Mouse (Mus musculus): ENCODE measurements around the gene Socs7. TPM values are rescaled to one million over a fixed set of nuclear protein-coding genes. Genes with fewer than 3 reads are reported as not detected.

Gene Socs7
- total RNA-seq, 1 experiment: 14.5 TPM

GRCm38 (mm10) chr11:97373402-97373801, 11.1 kb downstream of the Socs7 start:
- H3K36me3 ChIP-seq (ENCODE audit: control insufficient read depth, insufficient read depth, low read length, poor library complexity, severe bottlenecking): peaks cover 13% of the 10 kb centered on the region; the same call in 1 of the 2 replicates
- H3K9ac ChIP-seq (ENCODE audit: insufficient read depth, low read depth, low read length, poor library complexity, severe bottlenecking): no peak overlapping the region
- H3K4me1 ChIP-seq (ENCODE audit: control insufficient read depth in 2 of 2, insufficient read depth in 2 of 2, low read length in 2 of 2, poor library complexity in 1 of 2): no peaks in the 10 kb centered on the region
- TF ChIP-seq MAFK (IDR thresholded peaks at IDR 0.05; ENCODE audit: insufficient read depth, low read depth, low read length) (no peak), ZC3H11A (IDR thresholded peaks at IDR 0.05; ENCODE audit: borderline replicate concordance, low read depth, low read length) (no peak), HCFC1 (IDR thresholded peaks at IDR 0.05; ENCODE audit: borderline replicate concordance, insufficient read depth, low read length) (no peak), CHD2 (IDR thresholded peaks at IDR 0.05; ENCODE audit: low read depth, low read length) (no peak), ZNF384 (IDR thresholded peaks at IDR 0.05; ENCODE audit: low read depth, low read length) (no peak)
- no peak overlapping the region for H3K4me3 ChIP-seq (ENCODE audit: insufficient read depth in 1 of 2, low read depth in 1 of 2, low read length in 2 of 2, poor library complexity in 1 of 2, severe bottlenecking in 1 of 2)
- H3K9me3 ChIP-seq (ENCODE audit: control insufficient read depth, insufficient read depth, low read depth, low read length): no peaks in the 10 kb centered on the region
- DNase-seq (ENCODE audit: low read depth, low spot score): no peak
- in situ Hi-C loops (cut with MboI; ENCODE audit: low sequenced_read_pairs in 2 of 2, unreplicated experiment in 2 of 2): no loop called here
- H3K27ac ChIP-seq (ENCODE audit: insufficient read depth, low read depth, low read length, poor library complexity, severe bottlenecking): no peak overlapping the region

DNA sequence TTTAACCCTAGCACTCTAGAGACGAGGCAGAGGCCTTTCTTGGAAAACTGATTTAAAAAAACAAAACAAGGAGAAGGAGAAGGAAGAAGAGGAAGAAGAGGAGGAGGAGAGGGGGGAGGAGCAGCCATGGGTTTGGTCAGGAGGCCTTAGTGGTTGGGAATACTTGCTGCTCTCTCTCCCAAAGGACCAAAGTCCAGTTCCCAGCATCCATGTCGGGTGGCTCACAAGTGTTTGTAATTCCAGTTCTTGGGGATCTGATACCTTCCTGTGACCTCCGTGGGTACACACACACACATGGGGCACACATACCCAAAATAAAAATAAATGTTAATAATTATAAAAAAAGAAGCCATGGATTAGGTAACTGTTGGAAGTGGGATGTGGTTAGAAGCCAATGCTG, 17.7 kb downstream of the Socs7 start:
- H3K4me3 ChIP-seq (ENCODE audit: insufficient read depth in 1 of 2, low read depth in 1 of 2, low read length in 2 of 2, poor library complexity in 1 of 2, severe bottlenecking in 1 of 2): no peak overlapping the region
- in situ Hi-C loops (cut with MboI; ENCODE audit: low sequenced_read_pairs in 2 of 2, unreplicated experiment in 2 of 2): no loop called here
- peaks cover 21% of the 10 kb centered on the region for H3K36me3 ChIP-seq (ENCODE audit: control insufficient read depth, insufficient read depth, low read length, poor library complexity, severe bottlenecking)
- no peak overlapping the region for H3K27ac ChIP-seq (ENCODE audit: insufficient read depth, low read depth, low read length, poor library complexity, severe bottlenecking)
- H3K9me3 ChIP-seq (ENCODE audit: control insufficient read depth, insufficient read depth, low read depth, low read length): no peaks in the 10 kb centered on the region
- no peak for DNase-seq (ENCODE audit: low read depth, low spot score)
- H3K9ac ChIP-seq (ENCODE audit: insufficient read depth, low read depth, low read length, poor library complexity, severe bottlenecking): no peak overlapping the region
- TF ChIP-seq ZC3H11A (IDR thresholded peaks at IDR 0.05; ENCODE audit: borderline replicate concordance, low read depth, low read length): no peak
- TF ChIP-seq CHD2 (IDR thresholded peaks at IDR 0.05; ENCODE audit: low read depth, low read length): no peak
- no peak for TF ChIP-seq HCFC1 (IDR thresholded peaks at IDR 0.05; ENCODE audit: borderline replicate concordance, insufficient read depth, low read length)
- no peak for TF ChIP-seq MAFK (IDR thresholded peaks at IDR 0.05; ENCODE audit: insufficient read depth, low read depth, low read length)
- TF ChIP-seq ZNF384 (IDR thresholded peaks at IDR 0.05; ENCODE audit: low read depth, low read length): no peak
- H3K4me1 ChIP-seq (ENCODE audit: control insufficient read depth in 2 of 2, insufficient read depth in 2 of 2, low read length in 2 of 2, poor library complexity in 1 of 2): no peaks in the 10 kb centered on the region

DNA sequence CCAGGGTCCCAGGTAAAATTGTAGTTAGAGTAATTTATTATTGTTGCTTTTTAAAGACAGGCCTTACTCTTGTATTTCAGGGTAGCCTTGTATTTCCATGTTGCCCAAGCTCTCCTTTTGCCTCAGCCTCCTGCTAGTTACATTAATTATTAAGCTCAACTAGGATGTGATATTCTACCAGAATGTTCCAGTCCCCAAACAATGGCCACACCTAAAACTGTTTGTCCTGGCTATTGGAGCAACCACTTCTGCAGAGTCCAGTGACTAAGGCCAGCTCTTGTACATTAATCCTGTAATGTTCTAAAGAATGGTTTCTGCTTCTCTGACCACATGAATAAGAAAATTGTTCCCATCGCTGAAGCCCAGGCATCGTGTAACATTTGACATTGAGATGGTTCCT, 20.7 kb downstream of the Socs7 start:
- H3K4me3 ChIP-seq (ENCODE audit: insufficient read depth in 1 of 2, low read depth in 1 of 2, low read length in 2 of 2, poor library complexity in 1 of 2, severe bottlenecking in 1 of 2): no peak overlapping the region
- in situ Hi-C loops (cut with MboI; ENCODE audit: low sequenced_read_pairs in 2 of 2, unreplicated experiment in 2 of 2): no loop called here
- no peak for DNase-seq (ENCODE audit: low read depth, low spot score)
- TF ChIP-seq ZC3H11A (IDR thresholded peaks at IDR 0.05; ENCODE audit: borderline replicate concordance, low read depth, low read length) (no peak), HCFC1 (IDR thresholded peaks at IDR 0.05; ENCODE audit: borderline replicate concordance, insufficient read depth, low read length) (no peak), CHD2 (IDR thresholded peaks at IDR 0.05; ENCODE audit: low read depth, low read length) (no peak), MAFK (IDR thresholded peaks at IDR 0.05; ENCODE audit: insufficient read depth, low read depth, low read length) (no peak), ZNF384 (IDR thresholded peaks at IDR 0.05; ENCODE audit: low read depth, low read length) (no peak)
- H3K27ac ChIP-seq (ENCODE audit: insufficient read depth, low read depth, low read length, poor library complexity, severe bottlenecking): no peak overlapping the region
- H3K9ac ChIP-seq (ENCODE audit: insufficient read depth, low read depth, low read length, poor library complexity, severe bottlenecking): no peak overlapping the region
- no peaks in the 10 kb centered on the region for H3K9me3 ChIP-seq (ENCODE audit: control insufficient read depth, insufficient read depth, low read depth, low read length)
- H3K36me3 ChIP-seq (ENCODE audit: control insufficient read depth, insufficient read depth, low read length, poor library complexity, severe bottlenecking): peaks cover 9% of the 10 kb centered on the region
- no peaks in the 10 kb centered on the region; a peak in 1 of 4 replicates for H3K4me1 ChIP-seq (ENCODE audit: control insufficient read depth in 2 of 2, insufficient read depth in 2 of 2, low read length in 2 of 2, poor library complexity in 1 of 2)

- H3K9me3 ChIP-seq (ENCODE audit: control insufficient read depth, insufficient read depth, low read depth, low read length): no peaks in the 10 kb centered on the region
- no peak for DNase-seq (ENCODE audit: low read depth, low spot score)
- no peak overlapping the region for H3K27ac ChIP-seq (ENCODE audit: insufficient read depth, low read depth, low read length, poor library complexity, severe bottlenecking)
- no peaks in the 10 kb centered on the region; a peak in 1 of 4 replicates for H3K4me1 ChIP-seq (ENCODE audit: control insufficient read depth in 2 of 2, insufficient read depth in 2 of 2, low read length in 2 of 2, poor library complexity in 1 of 2)
- H3K9ac ChIP-seq (ENCODE audit: insufficient read depth, low read depth, low read length, poor library complexity, severe bottlenecking): no peak overlapping the region
- TF ChIP-seq ZC3H11A (IDR thresholded peaks at IDR 0.05; ENCODE audit: borderline replicate concordance, low read depth, low read length): no peak
- no peak for TF ChIP-seq ZNF384 (IDR thresholded peaks at IDR 0.05; ENCODE audit: low read depth, low read length)
- TF ChIP-seq CHD2 (IDR thresholded peaks at IDR 0.05; ENCODE audit: low read depth, low read length): no peak
- no peak for TF ChIP-seq HCFC1 (IDR thresholded peaks at IDR 0.05; ENCODE audit: borderline replicate concordance, insufficient read depth, low read length)
- TF ChIP-seq MAFK (IDR thresholded peaks at IDR 0.05; ENCODE audit: insufficient read depth, low read depth, low read length): no peak
- in situ Hi-C loops (cut with MboI; ENCODE audit: low sequenced_read_pairs in 2 of 2, unreplicated experiment in 2 of 2): no loop called here
- peaks cover 8% of the 10 kb centered on the region for H3K36me3 ChIP-seq (ENCODE audit: control insufficient read depth, insufficient read depth, low read length, poor library complexity, severe bottlenecking)
- H3K4me3 ChIP-seq (ENCODE audit: insufficient read depth in 1 of 2, low read depth in 1 of 2, low read length in 2 of 2, poor library complexity in 1 of 2, severe bottlenecking in 1 of 2): no peak overlapping the region
Measured at GRCm38 (mm10) chr11:97383764-97384163, 21.4 kb downstream of the Socs7 start.

DNA sequence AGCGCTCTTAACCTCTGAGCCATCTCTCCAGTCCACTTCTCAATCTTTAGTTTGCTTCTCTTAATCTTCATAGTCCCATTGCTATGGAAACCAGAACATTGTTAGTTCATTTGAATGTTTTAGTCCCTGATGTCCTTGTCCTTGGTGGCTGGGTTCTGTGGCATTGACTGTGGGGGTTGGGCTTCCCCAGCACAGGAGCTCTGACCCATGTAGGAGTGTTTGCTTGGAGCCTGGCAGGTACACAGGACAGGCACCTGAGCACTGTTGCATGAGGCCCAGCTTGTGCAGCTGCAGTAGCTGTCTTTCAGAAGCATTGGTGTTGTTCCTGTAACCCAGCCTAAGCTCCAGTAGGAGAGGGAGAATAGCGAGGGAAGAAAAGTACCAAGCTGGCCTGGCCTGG, 25.5 kb downstream of the Socs7 start:
- no peak overlapping the region for H3K27ac ChIP-seq (ENCODE audit: insufficient read depth, low read depth, low read length, poor library complexity, severe bottlenecking)
- in situ Hi-C loops (cut with MboI; ENCODE audit: low sequenced_read_pairs in 2 of 2, unreplicated experiment in 2 of 2): no loop called here
- no peaks in the 10 kb centered on the region for H3K9me3 ChIP-seq (ENCODE audit: control insufficient read depth, insufficient read depth, low read depth, low read length)
- TF ChIP-seq ZNF384 (IDR thresholded peaks at IDR 0.05; ENCODE audit: low read depth, low read length): no peak
- TF ChIP-seq MAFK (IDR thresholded peaks at IDR 0.05; ENCODE audit: insufficient read depth, low read depth, low read length): no peak
- TF ChIP-seq HCFC1 (IDR thresholded peaks at IDR 0.05; ENCODE audit: borderline replicate concordance, insufficient read depth, low read length): no peak
- DNase-seq (ENCODE audit: low read depth, low spot score): no peak
- H3K9ac ChIP-seq (ENCODE audit: insufficient read depth, low read depth, low read length, poor library complexity, severe bottlenecking): no peak overlapping the region
- peaks cover 12% of the 10 kb centered on the region for H3K36me3 ChIP-seq (ENCODE audit: control insufficient read depth, insufficient read depth, low read length, poor library complexity, severe bottlenecking)
- H3K4me1 ChIP-seq (ENCODE audit: control insufficient read depth in 2 of 2, insufficient read depth in 2 of 2, low read length in 2 of 2, poor library complexity in 1 of 2): peaks cover 3 to 4% of the 10 kb centered on the region in 2 experiments; a peak in 3 of 4 replicates
- H3K4me3 ChIP-seq (ENCODE audit: insufficient read depth in 1 of 2, low read depth in 1 of 2, low read length in 2 of 2, poor library complexity in 1 of 2, severe bottlenecking in 1 of 2): no peak overlapping the region
